Mouse (Mus musculus): ENCODE data around the gene Efhc2. TPM values are rescaled to one million over a fixed set of nuclear protein-coding genes. Genes with fewer than 3 reads are reported as not detected.

Efhc2 gene
- polyA plus RNA-seq (2011; ENCODE audit: insufficient read depth, insufficient read length, low replicate concordance, missing spikeins), result not detected in 2 replicates

DNA sequence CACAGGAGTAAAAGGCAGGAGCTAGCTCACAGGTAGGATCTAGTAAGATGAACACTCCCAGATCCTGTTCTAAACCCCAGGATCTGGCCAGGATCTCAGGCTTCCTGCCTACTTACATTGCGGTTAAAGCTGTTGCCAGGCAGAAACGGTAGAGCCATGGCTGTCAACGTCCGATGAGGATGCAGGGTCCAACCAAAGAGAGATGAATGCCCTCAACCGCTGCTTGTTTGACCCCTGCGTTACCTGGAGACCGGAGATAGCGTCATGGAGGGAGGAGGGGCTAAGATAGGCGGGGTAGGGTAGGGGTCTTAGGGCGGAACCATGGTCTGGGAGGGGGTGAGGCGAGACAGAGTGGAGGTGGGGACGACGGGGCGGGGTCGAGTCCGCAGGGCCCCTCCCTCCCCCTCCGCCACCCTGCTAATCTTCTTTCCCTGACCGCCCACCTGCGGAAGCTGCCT lies at the start of gene Efhc2:
Gene Efhc2 (minus strand): TSS at position 243 of the 458 bp plus-strand sequence.
- no peak within 1 kb of the TSS for H3K27ac ChIP-seq (ENCODE audit: control insufficient read depth, insufficient read depth, low read depth, low read length, poor library complexity)
- no peak within 1 kb of the TSS for H3K4me3 ChIP-seq (replicated peaks; ENCODE audit: control insufficient read depth, low read depth, low read length)
- WGBS, result 11% methylated on average over 19 of the region's 19 CpGs
- TF ChIP-seq POLR2A (IDR thresholded peaks at IDR 0.05; ENCODE audit: borderline replicate concordance, control insufficient read depth, low read depth, low read length), result no peak
- no peak for TF ChIP-seq CTCF (IDR thresholded peaks at IDR 0.05; ENCODE audit: control insufficient read depth, insufficient read depth, low read length)
- no peaks in the 10 kb centered on the region for H3K4me1 ChIP-seq (ENCODE audit: control insufficient read depth, insufficient read depth, low read length)

DNA sequence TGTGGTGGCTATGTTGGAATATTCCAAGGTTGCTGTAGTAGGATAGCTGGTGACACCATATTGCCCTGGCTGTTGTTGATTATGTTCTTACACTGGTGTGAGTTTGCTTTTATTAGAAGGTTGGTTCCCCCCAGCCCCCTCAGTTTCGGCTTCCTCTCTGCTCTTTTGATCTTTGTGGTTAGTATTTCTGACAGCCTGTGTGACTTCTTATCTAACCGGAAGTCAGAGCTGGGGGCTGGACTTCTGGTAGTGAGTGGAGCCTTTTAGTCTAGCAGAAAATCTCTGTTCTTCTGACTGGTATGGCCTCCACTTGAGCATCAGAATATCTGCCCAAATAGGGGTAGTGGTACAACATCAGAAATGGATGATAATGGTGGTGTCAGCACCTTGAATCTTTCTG lies 45.9 kb upstream of the Efhc2 start:
- H3K27ac ChIP-seq (ENCODE audit: control insufficient read depth, insufficient read depth, low read depth, low read length, poor library complexity), result no peak overlapping the region
- no peak overlapping the region for H3K4me3 ChIP-seq (replicated peaks; ENCODE audit: control insufficient read depth, low read depth, low read length)
- WGBS, result 12% methylated on average over 2 of the region's 2 CpGs
- TF ChIP-seq POLR2A (IDR thresholded peaks at IDR 0.05; ENCODE audit: borderline replicate concordance, control insufficient read depth, low read depth, low read length) (no peak), CTCF (IDR thresholded peaks at IDR 0.05; ENCODE audit: control insufficient read depth, insufficient read depth, low read length) (no peak)
- no peaks in the 10 kb centered on the region; the same call in 1 of the 2 replicates for H3K4me1 ChIP-seq (ENCODE audit: control insufficient read depth, insufficient read depth, low read length)

DNA sequence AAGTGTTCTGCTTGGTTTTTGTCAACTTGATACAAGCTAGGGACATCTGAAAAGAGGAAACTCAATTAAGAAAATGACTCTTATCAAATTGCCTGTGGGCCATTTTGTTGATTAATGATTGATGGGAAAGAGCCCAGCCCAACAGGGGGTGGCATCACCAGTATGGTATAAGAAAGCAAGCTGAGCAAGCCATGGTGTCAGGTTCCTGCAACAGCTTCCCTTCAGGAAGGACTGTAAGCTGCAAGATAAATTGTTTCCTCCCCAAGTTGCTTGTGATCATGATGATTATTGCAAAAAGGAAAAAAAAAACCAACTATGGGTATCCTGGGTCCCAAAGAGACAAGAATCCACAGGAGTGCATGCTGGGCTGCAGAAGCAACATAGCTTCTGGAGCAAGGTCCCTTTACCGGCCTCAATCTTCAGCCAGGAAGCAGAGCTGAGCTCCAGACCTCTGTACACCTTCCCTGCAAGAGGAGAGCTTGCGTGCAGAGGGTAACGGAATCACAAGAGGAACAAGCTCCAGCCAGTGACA lies 18.8 kb downstream of the Efhc2 start:
- Histone ChIP-seq H3K4me3 (replicated peaks; ENCODE audit: control insufficient read depth, low read depth, low read length) (no peak overlapping the region), H3K27ac (ENCODE audit: control insufficient read depth, insufficient read depth, low read depth, low read length, poor library complexity) (no peak overlapping the region), H3K4me1 (ENCODE audit: control insufficient read depth, insufficient read depth, low read length) (no peaks in the 10 kb centered on the region)
- WGBS, result 25% methylated on average over 3 of the region's 3 CpGs
- TF ChIP-seq POLR2A (IDR thresholded peaks at IDR 0.05; ENCODE audit: borderline replicate concordance, control insufficient read depth, low read depth, low read length) (no peak), CTCF (IDR thresholded peaks at IDR 0.05; ENCODE audit: control insufficient read depth, insufficient read depth, low read length) (no peak)

DNA sequence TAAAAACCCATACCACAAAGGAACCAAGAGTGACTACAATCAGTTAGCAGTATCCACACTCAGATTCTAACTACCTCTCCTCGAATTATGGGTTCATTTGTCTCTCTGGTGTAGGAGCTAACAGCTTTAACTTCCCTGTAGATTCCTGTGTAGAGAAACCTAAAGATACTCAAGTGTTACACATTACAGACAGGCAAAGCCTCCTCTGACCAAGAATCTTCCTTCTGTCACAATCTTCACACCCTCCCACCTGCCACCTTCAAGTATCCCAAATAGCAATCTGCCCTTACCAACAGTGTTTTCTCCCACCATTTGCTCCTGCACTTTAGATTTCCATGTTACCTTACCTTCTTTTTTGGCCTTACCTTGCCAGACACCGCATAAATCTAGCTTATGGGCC lies 35.3 kb downstream of the Efhc2 start:
- H3K27ac ChIP-seq (ENCODE audit: control insufficient read depth, insufficient read depth, low read depth, low read length, poor library complexity), result no peak overlapping the region
- WGBS, result 63% methylated on average over 2 of the region's 2 CpGs
- no peak for TF ChIP-seq CTCF (IDR thresholded peaks at IDR 0.05; ENCODE audit: control insufficient read depth, insufficient read depth, low read length)
- TF ChIP-seq POLR2A (IDR thresholded peaks at IDR 0.05; ENCODE audit: borderline replicate concordance, control insufficient read depth, low read depth, low read length), result no peak
- no peaks in the 10 kb centered on the region for H3K4me1 ChIP-seq (ENCODE audit: control insufficient read depth, insufficient read depth, low read length)
- H3K4me3 ChIP-seq (replicated peaks; ENCODE audit: control insufficient read depth, low read depth, low read length), result no peak overlapping the region

DNA sequence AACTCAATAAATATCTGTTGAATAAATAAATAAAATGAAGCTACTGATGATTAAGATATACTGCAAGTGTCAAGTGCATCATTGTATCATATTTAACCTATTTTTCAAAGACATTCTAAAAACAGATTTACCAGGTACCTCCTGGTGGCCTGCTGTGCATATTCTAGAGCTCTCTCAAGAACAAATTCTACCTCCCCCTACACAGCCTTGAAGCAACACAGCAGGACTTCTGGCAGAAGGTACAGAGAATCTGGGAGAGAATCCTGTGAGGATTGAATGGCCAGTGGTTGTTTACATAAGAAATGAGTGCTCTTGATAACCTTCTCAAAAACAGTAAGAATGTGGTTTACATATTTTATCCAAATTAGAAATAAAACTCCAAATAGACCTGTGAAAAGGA lies 94.0 kb downstream of the Efhc2 start:
- H3K4me3 ChIP-seq (replicated peaks; ENCODE audit: control insufficient read depth, low read depth, low read length), result no peak overlapping the region
- no peaks in the 10 kb centered on the region for H3K4me1 ChIP-seq (ENCODE audit: control insufficient read depth, insufficient read depth, low read length)
- H3K27ac ChIP-seq (ENCODE audit: control insufficient read depth, insufficient read depth, low read depth, low read length, poor library complexity), result no peak overlapping the region
- no peak for TF ChIP-seq POLR2A (IDR thresholded peaks at IDR 0.05; ENCODE audit: borderline replicate concordance, control insufficient read depth, low read depth, low read length)
- TF ChIP-seq CTCF (IDR thresholded peaks at IDR 0.05; ENCODE audit: control insufficient read depth, insufficient read depth, low read length), result no peak

DNA sequence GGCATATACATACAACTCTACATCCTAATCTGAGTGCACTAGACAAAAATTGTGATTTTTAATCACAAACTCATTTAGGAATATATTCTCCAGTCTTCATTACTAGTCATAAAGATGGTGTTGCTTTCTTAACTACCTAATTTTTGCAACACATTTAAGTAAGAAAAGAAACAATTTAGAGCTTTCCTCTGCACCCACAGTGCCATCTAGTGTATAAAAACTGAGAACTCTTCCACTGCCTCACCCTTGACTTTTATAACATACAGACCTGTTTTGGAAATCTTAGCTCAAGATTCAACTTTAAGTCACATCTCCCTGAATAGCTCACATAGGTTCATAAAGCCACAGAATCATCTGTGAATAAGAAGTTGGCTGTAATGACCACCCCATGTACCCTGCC lies 101.7 kb downstream of the Efhc2 start:
- TF ChIP-seq POLR2A (IDR thresholded peaks at IDR 0.05; ENCODE audit: borderline replicate concordance, control insufficient read depth, low read depth, low read length), result no peak
- TF ChIP-seq CTCF (IDR thresholded peaks at IDR 0.05; ENCODE audit: control insufficient read depth, insufficient read depth, low read length), result no peak
- Histone ChIP-seq H3K4me3 (replicated peaks; ENCODE audit: control insufficient read depth, low read depth, low read length) (no peak overlapping the region), H3K27ac (ENCODE audit: control insufficient read depth, insufficient read depth, low read depth, low read length, poor library complexity) (no peak overlapping the region), H3K4me1 (ENCODE audit: control insufficient read depth, insufficient read depth, low read length) (no peaks in the 10 kb centered on the region)

DNA sequence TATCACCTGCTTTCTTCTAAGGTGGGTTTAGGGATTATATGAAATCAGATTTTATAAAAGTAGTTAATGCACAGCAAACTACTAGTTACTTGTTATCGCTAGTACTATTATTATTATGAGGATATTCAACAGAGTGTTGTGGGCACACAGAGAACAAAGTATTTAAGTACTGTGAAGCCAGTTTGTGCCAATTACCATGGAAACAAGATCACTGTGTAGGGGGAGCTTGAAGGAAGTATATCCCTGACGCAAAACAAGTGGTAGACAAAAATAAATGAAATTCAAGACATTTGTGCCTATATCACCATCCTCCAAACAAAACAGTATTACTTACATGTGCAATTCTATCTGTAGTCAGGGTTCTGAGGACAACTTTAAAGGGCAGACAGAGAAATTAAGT lies 105.7 kb downstream of the Efhc2 start:
- H3K27ac ChIP-seq (ENCODE audit: control insufficient read depth, insufficient read depth, low read depth, low read length, poor library complexity), result no peak overlapping the region
- H3K4me1 ChIP-seq (ENCODE audit: control insufficient read depth, insufficient read depth, low read length), result no peaks in the 10 kb centered on the region
- TF ChIP-seq POLR2A (IDR thresholded peaks at IDR 0.05; ENCODE audit: borderline replicate concordance, control insufficient read depth, low read depth, low read length) (no peak), CTCF (IDR thresholded peaks at IDR 0.05; ENCODE audit: control insufficient read depth, insufficient read depth, low read length) (no peak)
- no peak overlapping the region for H3K4me3 ChIP-seq (replicated peaks; ENCODE audit: control insufficient read depth, low read depth, low read length)
- 79% methylated on average over 2 of the region's 2 CpGs for WGBS

DNA sequence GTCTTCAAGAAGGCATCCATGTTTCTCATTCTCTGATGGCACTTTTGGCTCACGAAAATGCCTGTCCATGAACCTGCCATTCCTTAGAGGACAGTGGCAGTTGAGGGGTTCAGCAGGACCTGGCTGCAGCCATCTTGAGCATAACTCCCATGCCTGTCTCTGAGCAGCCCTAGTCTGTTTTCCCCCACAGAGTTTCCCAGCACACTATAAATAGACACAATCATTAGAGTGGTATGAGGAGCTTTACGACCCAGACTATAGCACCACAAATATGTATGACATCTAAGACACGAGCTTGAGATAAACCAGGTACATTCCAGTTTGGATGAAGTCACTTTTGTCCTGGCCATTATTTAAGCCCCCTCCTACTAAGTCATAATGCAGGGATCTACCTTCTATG lies 143.4 kb downstream of the Efhc2 start:
- no peak overlapping the region for H3K27ac ChIP-seq (ENCODE audit: control insufficient read depth, insufficient read depth, low read depth, low read length, poor library complexity)
- H3K4me1 ChIP-seq (ENCODE audit: control insufficient read depth, insufficient read depth, low read length), result no peaks in the 10 kb centered on the region
- H3K4me3 ChIP-seq (replicated peaks; ENCODE audit: control insufficient read depth, low read depth, low read length), result no peak overlapping the region
- no peak for TF ChIP-seq CTCF (IDR thresholded peaks at IDR 0.05; ENCODE audit: control insufficient read depth, insufficient read depth, low read length)
- no peak for TF ChIP-seq POLR2A (IDR thresholded peaks at IDR 0.05; ENCODE audit: borderline replicate concordance, control insufficient read depth, low read depth, low read length)
- WGBS, result 70% methylated on average over 3 of the region's 3 CpGs

DNA sequence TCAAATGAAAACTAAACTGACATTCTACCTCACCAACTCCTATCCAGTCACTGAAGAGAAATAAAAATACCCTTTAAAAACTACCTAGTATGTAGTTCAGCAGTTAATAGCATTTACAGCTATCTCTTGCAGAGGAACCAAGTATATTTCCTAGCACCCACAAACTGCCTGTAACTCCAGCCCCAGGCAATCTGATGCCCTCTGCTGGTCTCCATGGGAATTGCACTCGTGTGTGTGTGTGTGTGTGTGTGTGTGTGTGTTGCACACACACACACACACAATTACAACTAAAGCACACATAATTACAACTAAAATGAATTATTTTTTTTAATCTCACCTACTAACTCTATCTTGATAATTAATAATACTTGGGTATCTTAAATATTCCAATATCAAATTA lies 153.5 kb downstream of the Efhc2 start:
- H3K4me3 ChIP-seq (replicated peaks; ENCODE audit: control insufficient read depth, low read depth, low read length), result no peak overlapping the region
- no peaks in the 10 kb centered on the region for H3K4me1 ChIP-seq (ENCODE audit: control insufficient read depth, insufficient read depth, low read length)
- H3K27ac ChIP-seq (ENCODE audit: control insufficient read depth, insufficient read depth, low read depth, low read length, poor library complexity), result no peak overlapping the region
- no peak for TF ChIP-seq POLR2A (IDR thresholded peaks at IDR 0.05; ENCODE audit: borderline replicate concordance, control insufficient read depth, low read depth, low read length)
- no peak for TF ChIP-seq CTCF (IDR thresholded peaks at IDR 0.05; ENCODE audit: control insufficient read depth, insufficient read depth, low read length)
- WGBS, result 56% methylated on average over 1 of the region's 1 CpGs
